Mouse (Mus musculus) retina, postnatal 1 day (tissue): ENCODE results near the gene Atp5g1.
A peak's percentile ranks its signal among the peaks of the same experiment; 100 is the strongest.

Experiments used
- DNase-seq: peaks from one replicate; pipeline ENCODE4 v3.0.0-alpha.2; 2012

The Atp5g1 gene

GRCm38 (mm10) chr11:96071013-96071412, 4.5 kb downstream of the Atp5g1 start:
- no peak for DNase-seq

GRCm38 (mm10) chr11:96070353-96070752, 5.1 kb downstream of the Atp5g1 start:
- no peak for DNase-seq

GRCm38 (mm10) chr11:96068231-96068630, 7.2 kb downstream of the Atp5g1 start:
- DNase-seq = no peak

GRCm38 (mm10) chr11:96065215-96065911, 10.1 kb downstream of the Atp5g1 start, which contains the start of gene Ube2z:
Ube2z (minus strand) TSS chr11:96065388.
- DNase-seq = peak; percentile 98

- no peak for DNase-seq
These were observed 10.8 kb downstream of the Atp5g1 start for GRCm38 (mm10) chr11:96064521-96065214.

GRCm38 (mm10) chr11:96058309-96058708, 17.2 kb downstream of the Atp5g1 start:
- no peak for DNase-seq

GRCm38 (mm10) chr11:96050854-96051253, 24.6 kb downstream of the Atp5g1 start:
- no peak for DNase-seq

GRCm38 (mm10) chr11:96049939-96050338, 25.5 kb downstream of the Atp5g1 start:
- DNase-seq = no peak

GRCm38 (mm10) chr11:96047469-96048373, 27.7 kb downstream of the Atp5g1 start:
- DNase-seq = no peak

GRCm38 (mm10) chr11:96046793-96047192, 28.7 kb downstream of the Atp5g1 start:
- DNase-seq = no peak

GRCm38 (mm10) chr11:96046028-96046427, 29.4 kb downstream of the Atp5g1 start:
- DNase-seq = no peak

- DNase-seq = no peak
These were observed 30.5 kb downstream of the Atp5g1 start for GRCm38 (mm10) chr11:96044803-96045567.

GRCm38 (mm10) chr11:96038560-96038959, 36.9 kb downstream of the Atp5g1 start:
- DNase-seq = no peak

GRCm38 (mm10) chr11:96037499-96037898, 38.0 kb downstream of the Atp5g1 start:
- DNase-seq = no peak

GRCm38 (mm10) chr11:96035133-96035532, 40.3 kb downstream of the Atp5g1 start:
- no peak for DNase-seq

GRCm38 (mm10) chr11:96034596-96035052, 40.8 kb downstream of the Atp5g1 start, which contains the start of gene Snf8:
Snf8 (plus strand) TSS chr11:96034885.
- DNase-seq = peak; percentile 95

- no peak for DNase-seq
These were observed 41.4 kb downstream of the Atp5g1 start for GRCm38 (mm10) chr11:96034116-96034515.

- DNase-seq = peak; percentile 39
These were observed 42.2 kb downstream of the Atp5g1 start for GRCm38 (mm10) chr11:96033264-96033663.

GRCm38 (mm10) chr11:96031701-96032100, 43.8 kb downstream of the Atp5g1 start:
- DNase-seq = no peak

GRCm38 (mm10) chr11:96030571-96030970, 44.9 kb downstream of the Atp5g1 start:
- DNase-seq = no peak

- DNase-seq = no peak
These were observed 47.3 kb downstream of the Atp5g1 start for GRCm38 (mm10) chr11:96028130-96028529.

GRCm38 (mm10) chr11:96020622-96021021, 54.8 kb downstream of the Atp5g1 start:
- DNase-seq = no peak
